Mouse (Mus musculus): ENCODE measurements around the gene Gpr61.

Gpr61 gene

GRCm38 (mm10) chr3:108178756-108179715 lies 24.4 kb upstream of the Gpr61 start:
- no peak for DNase-seq (ENCODE audit: low read depth)

- DNase-seq (ENCODE audit: low read depth), result no peak
These were observed 20.2 kb upstream of the Gpr61 start for GRCm38 (mm10) chr3:108174672-108175531.

GRCm38 (mm10) chr3:108169199-108169598 lies 14.5 kb upstream of the Gpr61 start:
- no peak for DNase-seq (ENCODE audit: low read depth)

- no peak for DNase-seq (ENCODE audit: low read depth)
These were observed 12.8 kb upstream of the Gpr61 start for GRCm38 (mm10) chr3:108167499-108167898.

- no peak for DNase-seq (ENCODE audit: low read depth)
These were observed 12.0 kb upstream of the Gpr61 start for GRCm38 (mm10) chr3:108166486-108167211.

- no peak for DNase-seq (ENCODE audit: low read depth)
These were observed 11.0 kb upstream of the Gpr61 start for GRCm38 (mm10) chr3:108165532-108166315.

GRCm38 (mm10) chr3:108164807-108165206 lies 10.1 kb upstream of the Gpr61 start:
- no peak for DNase-seq (ENCODE audit: low read depth)

GRCm38 (mm10) chr3:108164091-108164490 lies 9.4 kb upstream of the Gpr61 start:
- no peak for DNase-seq (ENCODE audit: low read depth)

GRCm38 (mm10) chr3:108158383-108159037 lies 3.8 kb upstream of the Gpr61 start:
- no peak for DNase-seq (ENCODE audit: low read depth)

- no peak for DNase-seq (ENCODE audit: low read depth)
These were observed 2.4 kb downstream of the Gpr61 start for GRCm38 (mm10) chr3:108152290-108152689.

- peak; percentile 92 for DNase-seq (ENCODE audit: low read depth)
These were observed 7.1 kb downstream of the Gpr61 start for GRCm38 (mm10) chr3:108147386-108148235.

- no peak for DNase-seq (ENCODE audit: low read depth)
These were observed 8.0 kb downstream of the Gpr61 start for GRCm38 (mm10) chr3:108146671-108147070.

GRCm38 (mm10) chr3:108145534-108146445 lies 8.9 kb downstream of the Gpr61 start, which contains the start of gene Gnai3:
Gene Gnai3, minus strand, starts transcription at chr3:108146146.
- peak; percentile 87 for DNase-seq (ENCODE audit: low read depth)

GRCm38 (mm10) chr3:108140786-108141185 lies 13.9 kb downstream of the Gpr61 start:
- DNase-seq (ENCODE audit: low read depth), result no peak

GRCm38 (mm10) chr3:108139113-108139512 lies 15.6 kb downstream of the Gpr61 start:
- no peak for DNase-seq (ENCODE audit: low read depth)

GRCm38 (mm10) chr3:108134701-108135100 lies 20.0 kb downstream of the Gpr61 start:
- no peak for DNase-seq (ENCODE audit: low read depth)

- DNase-seq (ENCODE audit: low read depth), result no peak
These were observed 22.2 kb downstream of the Gpr61 start for GRCm38 (mm10) chr3:108132484-108132883.

- no peak for DNase-seq (ENCODE audit: low read depth)
These were observed 22.9 kb downstream of the Gpr61 start for GRCm38 (mm10) chr3:108131821-108132220.

GRCm38 (mm10) chr3:108131216-108131615 lies 23.5 kb downstream of the Gpr61 start:
- no peak for DNase-seq (ENCODE audit: low read depth)
